Mouse (Mus musculus) midbrain, embryonic 11.5 days (tissue): ENCODE measurements around the gene Mrm2. TPM values are rescaled to one million over a fixed set of nuclear protein-coding genes. Genes with fewer than 3 reads are reported as not detected.
A peak's percentile ranks its signal among the peaks of the same experiment; 100 is the strongest.

Source experiments
- ATAC-seq: fragments of 200-750 bp; cut with Nextera tagmentation; 2 replicates; pipeline ENCODE4 v1.8.0; 2017; ENCODE audit warnings: moderate TSS enrichment, moderate library complexity; ENCODE audit not compliant: low FRiP score
- DNase-seq: peaks from one replicate; pipeline ENCODE4 v3.0.0; 2015; ENCODE audit warnings: low spot score; ENCODE audit errors: missing footprints
- H3K27ac ChIP-seq: fragments of 300-500 bp; sonication (generic); 2 replicates; pipeline ENCODE4 v1.5.1; 2014; ENCODE audit warnings: low read depth, low read length
- H3K27me3 ChIP-seq: fragments of 300-500 bp; sonication (generic); 2 replicates; pipeline ENCODE4 v1.6.1; 2014; ENCODE audit warnings: mild to moderate bottlenecking, low read length, moderate library complexity, mixed read lengths; ENCODE audit not compliant: control insufficient read depth, insufficient read depth
- H3K36me3 ChIP-seq: fragments of 300-500 bp; sonication (generic); 2 replicates; pipeline ENCODE4 v1.6.1; 2014; ENCODE audit warnings: mild to moderate bottlenecking, low read length, moderate library complexity, mixed read lengths; ENCODE audit not compliant: control insufficient read depth, insufficient read depth
- H3K4me1 ChIP-seq: fragments of 300-500 bp; sonication (generic); 2 replicates; pipeline ENCODE4 v1.6.1; 2014; ENCODE audit warnings: low read length; ENCODE audit not compliant: control insufficient read depth, insufficient read depth
- H3K4me2 ChIP-seq: fragments of 300-500 bp; sonication (generic); 2 replicates; pipeline ENCODE4 v1.6.1; 2014; ENCODE audit warnings: mild to moderate bottlenecking, moderate library complexity
- H3K4me3 ChIP-seq: fragments of 300-500 bp; sonication (generic); 2 replicates; pipeline ENCODE4 v1.5.1; 2014; ENCODE audit warnings: low read depth, low read length
- H3K9ac ChIP-seq: fragments of 300-500 bp; sonication (generic); 2 replicates; pipeline ENCODE4 v1.6.1; 2014; ENCODE audit warnings: low read length
- H3K9me3 ChIP-seq: fragments of 300-500 bp; sonication (generic); 2 replicates; pipeline ENCODE4 v1.6.1; 2016; ENCODE audit warnings: low read length; ENCODE audit not compliant: control insufficient read depth
- WGBS: fragments of 180-500 bp; shearing (Covaris S2); extraction: QIAGEN DNeasy Blood & Tissue Kit; methylation state at CpG from one replicate; pipeline ENCODE4 v1.1.7; 2014; 5-methylcytosine and 5-hydroxymethylcytosine counted together
- polyA plus RNA-seq: library from polyadenylated mRNA; unstranded; fragments of >200 nt; fragmentation: Nextera tagmentation; extraction: Ambion mirVana; gene quantifications from 2 replicates; pipeline ENCODE4 v1.2.1, GENCODE M21; 2014

The Mrm2 gene
- polyA plus RNA-seq, result 21.4 and 22.4 TPM in 2 replicates

DNA sequence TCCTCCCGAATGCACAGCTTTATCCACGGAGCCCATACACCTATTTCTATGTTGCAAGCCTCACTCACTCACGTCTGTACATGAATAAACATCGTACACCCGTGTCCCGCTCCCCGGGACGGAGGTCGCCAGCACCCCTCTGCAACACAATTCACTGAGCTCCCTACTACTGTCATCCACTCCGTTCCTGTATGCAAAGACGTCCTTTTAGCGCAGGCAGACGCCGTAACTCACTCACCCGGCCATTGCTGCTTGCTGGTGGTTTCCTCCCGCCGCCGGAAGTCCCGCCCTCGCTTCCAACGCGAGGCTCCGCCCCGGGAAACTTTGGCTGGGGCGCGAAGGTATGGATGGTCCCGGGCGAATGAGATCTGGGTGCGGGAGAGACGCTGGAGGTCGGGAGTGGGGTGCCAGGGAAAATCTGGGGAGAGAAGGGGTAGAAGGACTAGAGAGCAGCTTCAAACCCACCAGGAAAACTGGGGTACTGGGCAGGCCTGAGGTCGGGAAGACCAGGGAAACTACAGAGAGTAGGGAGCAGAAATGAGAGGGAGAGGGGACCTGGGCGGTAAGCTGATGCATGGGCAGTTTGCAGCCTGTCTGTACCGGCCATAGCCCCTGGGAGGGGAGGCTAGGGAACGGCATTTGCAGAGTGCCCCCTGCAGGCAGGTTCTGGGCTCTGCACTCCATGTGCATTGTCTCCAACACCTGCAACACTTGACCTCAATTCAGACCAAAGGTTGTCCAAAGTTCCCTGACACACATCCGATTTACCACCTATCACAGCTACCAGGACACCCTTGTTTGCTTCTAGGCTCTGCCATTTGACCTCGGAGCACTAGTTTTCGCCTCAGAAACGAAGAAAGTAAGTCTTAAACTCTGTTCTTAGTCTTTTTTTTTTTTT, at the start of gene Mrm2:
Gene Mrm2, minus strand, starts transcription at position 284 of the 898 bp plus-strand sequence.
- ATAC-seq, result peak; percentile 82
- H3K27ac ChIP-seq, result peak within 1 kb of the TSS; percentile 64
- WGBS, result 1% methylated on average over 39 of the region's 39 CpGs
- peak within 1 kb of the TSS; percentile 91 for H3K9ac ChIP-seq
- peaks cover 7% of the 10 kb centered on the region for H3K4me1 ChIP-seq
- peak; percentile 98 for DNase-seq
- peaks cover 2% of the 10 kb centered on the region; the same call in 1 of the 2 replicates for H3K36me3 ChIP-seq
- no peaks in the 10 kb centered on the region for H3K27me3 ChIP-seq
- peak within 1 kb of the TSS; percentile 89 for H3K4me2 ChIP-seq
- peak within 1 kb of the TSS; percentile 76 for H3K4me3 ChIP-seq
- H3K9me3 ChIP-seq, result no peaks in the 10 kb centered on the region

- peak; percentile 31 for DNase-seq
- H3K27ac ChIP-seq, result no peak overlapping the region
- no peak overlapping the region for H3K4me2 ChIP-seq
- no peaks in the 10 kb centered on the region for H3K36me3 ChIP-seq
- ATAC-seq, result no peak
- no peaks in the 10 kb centered on the region for H3K27me3 ChIP-seq
- no peak overlapping the region for H3K4me3 ChIP-seq
- no peaks in the 10 kb centered on the region for H3K9me3 ChIP-seq
- WGBS, result 86% methylated on average over 7 of the region's 7 CpGs
- peaks cover 8% of the 10 kb centered on the region; the same call in 1 of the 2 replicates for H3K4me1 ChIP-seq
- no peak overlapping the region for H3K9ac ChIP-seq
Measured at GRCm38 (mm10) chr5:140381156-140381555, 49.5 kb upstream of the Mrm2 start.

- H3K27ac ChIP-seq, result no peak overlapping the region
- ATAC-seq (no peak), DNase-seq (peak; percentile 28)
- no peaks in the 10 kb centered on the region for H3K36me3 ChIP-seq
- H3K4me2 ChIP-seq, result no peak overlapping the region
- H3K9me3 ChIP-seq, result no peaks in the 10 kb centered on the region
- peaks cover 8% of the 10 kb centered on the region; the same call in 1 of the 2 replicates for H3K4me1 ChIP-seq
- no peak overlapping the region for H3K4me3 ChIP-seq
- WGBS, result 79% methylated on average over 6 of the region's 6 CpGs
- H3K9ac ChIP-seq, result no peak overlapping the region
- H3K27me3 ChIP-seq, result no peaks in the 10 kb centered on the region
Measured at GRCm38 (mm10) chr5:140379299-140379698, 47.6 kb upstream of the Mrm2 start.

GRCm38 (mm10) chr5:140378121-140378853, 46.6 kb upstream of the Mrm2 start:
- Histone ChIP-seq H3K4me3 (no peak overlapping the region), H3K27ac (no peak overlapping the region), H3K9me3 (no peaks in the 10 kb centered on the region), H3K4me2 (no peak overlapping the region), H3K36me3 (no peaks in the 10 kb centered on the region), H3K27me3 (no peaks in the 10 kb centered on the region), H3K9ac (no peak overlapping the region), H3K4me1 (no peaks in the 10 kb centered on the region)
- no peak for ATAC-seq
- 93% methylated on average over 6 of the region's 6 CpGs for WGBS
- peak; percentile 69 for DNase-seq

DNA sequence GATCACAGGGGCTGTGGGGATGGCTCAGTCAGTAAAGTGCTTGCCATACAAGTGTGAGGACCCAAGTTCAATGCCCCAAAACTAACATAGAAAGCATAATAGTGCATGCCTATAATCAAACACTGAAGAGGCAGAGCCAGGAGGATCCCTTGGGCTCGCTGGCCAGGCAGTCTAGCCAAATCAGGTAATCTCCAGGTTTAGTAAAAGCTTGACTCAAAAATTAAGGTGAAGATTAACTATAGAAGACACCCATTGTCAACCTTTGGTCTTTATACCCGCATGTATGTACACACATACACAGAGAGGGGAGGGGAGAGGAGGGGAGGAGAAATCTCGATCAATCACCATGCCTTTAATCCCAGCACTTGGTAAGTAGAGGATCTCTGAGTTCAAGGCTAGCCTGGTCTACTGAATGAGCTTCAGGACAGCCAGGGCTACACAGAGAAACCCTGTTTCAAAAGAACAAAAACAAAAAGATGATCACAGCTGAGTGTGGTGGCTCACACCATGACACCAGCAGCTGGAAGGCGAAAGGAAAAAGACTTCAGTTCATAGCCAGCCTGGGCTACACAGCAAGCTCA, 43.6 kb upstream of the Mrm2 start:
- WGBS, result 79% methylated on average over 4 of the region's 4 CpGs
- Histone ChIP-seq H3K4me3 (no peak overlapping the region), H3K27me3 (no peaks in the 10 kb centered on the region), H3K9me3 (no peaks in the 10 kb centered on the region), H3K9ac (no peak overlapping the region), H3K4me2 (no peak overlapping the region), H3K27ac (no peak overlapping the region), H3K4me1 (no peaks in the 10 kb centered on the region), H3K36me3 (no peaks in the 10 kb centered on the region)
- ATAC-seq, result no peak
- peak; percentile 64 for DNase-seq

- H3K9me3 ChIP-seq, result no peaks in the 10 kb centered on the region
- no peak overlapping the region for H3K4me3 ChIP-seq
- 74% methylated on average over 3 of the region's 3 CpGs for WGBS
- no peak overlapping the region for H3K27ac ChIP-seq
- H3K4me1 ChIP-seq, result no peaks in the 10 kb centered on the region
- ATAC-seq, result no peak
- H3K36me3 ChIP-seq, result no peaks in the 10 kb centered on the region
- peak; percentile 47 for DNase-seq
- H3K9ac ChIP-seq, result no peak overlapping the region
- H3K27me3 ChIP-seq, result no peaks in the 10 kb centered on the region
- H3K4me2 ChIP-seq, result no peak overlapping the region
Measured at GRCm38 (mm10) chr5:140374226-140374625, 42.5 kb upstream of the Mrm2 start.

DNA sequence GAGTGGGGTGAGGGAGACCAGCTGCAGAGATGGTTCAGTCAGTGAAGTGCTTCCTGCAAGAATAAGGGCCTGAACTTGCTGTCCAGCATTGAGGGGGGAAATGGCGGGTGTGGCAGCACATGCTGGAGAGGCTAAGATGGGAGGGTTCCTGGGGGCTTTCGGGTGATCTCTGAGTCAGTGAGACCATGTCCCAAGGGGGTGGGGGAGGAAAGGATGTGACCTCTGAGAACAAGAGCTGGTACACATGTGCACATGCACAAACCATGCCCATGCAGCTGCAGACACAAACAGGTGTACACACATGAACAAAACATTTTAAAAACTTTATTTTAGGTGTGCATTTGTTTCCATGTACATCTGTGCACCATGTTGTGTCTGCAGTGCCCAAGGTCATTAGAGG, 42.0 kb upstream of the Mrm2 start:
- no peak overlapping the region for H3K9ac ChIP-seq
- H3K27me3 ChIP-seq, result no peaks in the 10 kb centered on the region
- H3K4me1 ChIP-seq, result no peaks in the 10 kb centered on the region
- no peak overlapping the region for H3K27ac ChIP-seq
- no peak overlapping the region for H3K4me2 ChIP-seq
- 75% methylated on average over 2 of the region's 2 CpGs for WGBS
- no peak overlapping the region for H3K4me3 ChIP-seq
- H3K36me3 ChIP-seq, result no peaks in the 10 kb centered on the region
- no peaks in the 10 kb centered on the region for H3K9me3 ChIP-seq
- no peak for ATAC-seq
- DNase-seq, result peak; percentile 4

- no peak overlapping the region for H3K4me2 ChIP-seq
- H3K27me3 ChIP-seq, result no peaks in the 10 kb centered on the region
- no peaks in the 10 kb centered on the region for H3K36me3 ChIP-seq
- DNase-seq (peak; percentile 33), ATAC-seq (no peak)
- H3K27ac ChIP-seq, result no peak overlapping the region
- H3K4me1 ChIP-seq, result no peaks in the 10 kb centered on the region
- 100% methylated on average over 3 of the region's 3 CpGs for WGBS
- no peaks in the 10 kb centered on the region for H3K9me3 ChIP-seq
- H3K9ac ChIP-seq, result no peak overlapping the region
- H3K4me3 ChIP-seq, result no peak overlapping the region
Measured at GRCm38 (mm10) chr5:140371671-140372070, 40.0 kb upstream of the Mrm2 start.
